Mouse (Mus musculus) skeletal muscle tissue, adult 2 months (tissue): ENCODE data around the gene Gm28363.
"Not testable (repeated sequence)": the region's sequence is repeated elsewhere in the genome, so short reads cannot be mapped to it uniquely, and the experiment has no call there.

Experiments
- DNase-seq: peaks from one replicate; pipeline ENCODE4 v3.0.0-alpha.2; 2012; ENCODE audit warnings: low read depth, low spot score

Gene Gm28363

DNA sequence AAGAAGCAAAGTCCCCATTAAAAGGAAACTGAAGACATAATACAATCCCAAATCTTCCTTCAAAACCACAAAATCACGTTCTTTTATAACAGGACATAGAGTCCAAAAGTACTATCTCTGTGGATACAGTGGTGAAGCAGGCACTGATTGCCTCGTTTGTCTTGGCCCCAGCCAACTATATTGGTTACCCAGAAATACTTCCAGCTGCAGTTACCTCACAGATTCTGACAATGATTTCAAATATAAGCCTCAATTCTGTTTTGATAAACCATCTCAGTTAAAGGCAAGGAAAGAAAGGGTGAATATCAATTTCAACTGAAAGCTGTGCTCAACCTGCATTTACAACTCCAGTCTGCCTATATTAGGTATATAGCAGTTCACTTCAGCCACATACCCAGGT, at the start of gene Gm28363:
TSS of gene Gm28363 (plus strand) at position 301 of the 400 bp plus-strand sequence.
- DNase-seq = not testable (repeated sequence)

DNA sequence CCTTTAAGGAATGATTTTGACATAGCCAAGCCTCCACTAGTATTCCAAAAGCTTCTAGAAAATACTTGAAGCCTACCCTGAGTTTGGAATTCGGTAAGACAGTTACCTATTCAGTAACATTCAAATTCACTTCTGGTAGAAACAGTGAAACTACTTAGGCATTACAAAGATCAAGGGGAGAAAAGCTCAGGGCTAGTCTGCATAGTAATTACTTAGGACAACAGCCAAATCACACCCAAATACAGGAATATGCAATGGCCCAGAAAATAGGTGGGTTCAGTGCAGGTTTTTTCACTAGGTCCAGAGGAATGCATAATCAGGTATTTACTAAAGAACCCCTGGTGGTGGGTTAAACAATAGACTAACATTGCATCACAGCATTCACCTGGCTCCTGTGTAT, 46.7 kb upstream of the Gm28363 start:
- DNase-seq = not testable (repeated sequence)
